Mouse (Mus musculus): Measurements from ENCODE around the gene Bloc1s5.

Bloc1s5 gene

GRCm38 (mm10) chr13:38634800-38635269 lies at the start of gene Bloc1s5:
Gene Bloc1s5 (minus strand): TSS chr13:38635109.
- WGBS, result under 1% methylated on average over 44 of the region's 44 CpGs

GRCm38 (mm10) chr13:38672336-38672735 lies 37.4 kb upstream of the Bloc1s5 start:
- 81% methylated on average over 9 of the region's 9 CpGs for WGBS

- WGBS, result 78% methylated on average over 6 of the region's 6 CpGs
These were observed 36.5 kb upstream of the Bloc1s5 start for GRCm38 (mm10) chr13:38671451-38671850.

GRCm38 (mm10) chr13:38668514-38668913 lies 33.6 kb upstream of the Bloc1s5 start:
- 31% methylated on average over 2 of the region's 2 CpGs for WGBS

- WGBS, result 82% methylated on average over 1 of the region's 1 CpGs
These were observed 29.8 kb upstream of the Bloc1s5 start for GRCm38 (mm10) chr13:38664753-38665152.

GRCm38 (mm10) chr13:38659524-38660136 lies 24.7 kb upstream of the Bloc1s5 start:
- 91% methylated on average over 12 of the region's 12 CpGs for WGBS

- under 1% methylated on average over 59 of the region's 59 CpGs for WGBS
These were observed 23.8 kb upstream of the Bloc1s5 start, which contains the start of gene Eef1e1 for GRCm38 (mm10) chr13:38658528-38659280. Gene Eef1e1 (minus strand): TSS chr13:38659058.

- 20% methylated on average over 4 of the region's 4 CpGs for WGBS
These were observed 23.0 kb upstream of the Bloc1s5 start for GRCm38 (mm10) chr13:38657865-38658264.

- 85% methylated on average over 4 of the region's 4 CpGs for WGBS
These were observed 15.4 kb upstream of the Bloc1s5 start for GRCm38 (mm10) chr13:38650292-38650691.

GRCm38 (mm10) chr13:38649069-38649468 lies 14.2 kb upstream of the Bloc1s5 start:
- 83% methylated on average over 4 of the region's 4 CpGs for WGBS

GRCm38 (mm10) chr13:38641414-38641813 lies 6.5 kb upstream of the Bloc1s5 start:
- WGBS, result 94% methylated on average over 5 of the region's 5 CpGs

GRCm38 (mm10) chr13:38640961-38641360 lies 6.1 kb upstream of the Bloc1s5 start:
- 87% methylated on average over 5 of the region's 5 CpGs for WGBS

GRCm38 (mm10) chr13:38638694-38639093 lies 3.8 kb upstream of the Bloc1s5 start:
- WGBS, result 86% methylated on average over 11 of the region's 11 CpGs

- under 1% methylated on average over 19 of the region's 19 CpGs for WGBS
These were observed 581 bp downstream of the Bloc1s5 start for GRCm38 (mm10) chr13:38634256-38634799.

GRCm38 (mm10) chr13:38633287-38634000 lies 1.5 kb downstream of the Bloc1s5 start:
- 69% methylated on average over 6 of the region's 6 CpGs for WGBS

GRCm38 (mm10) chr13:38632556-38632955 lies 2.4 kb downstream of the Bloc1s5 start:
- 72% methylated on average over 6 of the region's 6 CpGs for WGBS

- 45% methylated on average over 6 of the region's 6 CpGs for WGBS
These were observed 8.7 kb downstream of the Bloc1s5 start for GRCm38 (mm10) chr13:38626229-38626525.

GRCm38 (mm10) chr13:38625492-38626228 lies 9.2 kb downstream of the Bloc1s5 start:
- WGBS, result 16% methylated on average over 5 of the region's 5 CpGs

GRCm38 (mm10) chr13:38624292-38624902 lies 10.5 kb downstream of the Bloc1s5 start:
- 95% methylated on average over 8 of the region's 8 CpGs for WGBS

- 96% methylated on average over 5 of the region's 5 CpGs for WGBS
These were observed 11.6 kb downstream of the Bloc1s5 start for GRCm38 (mm10) chr13:38623296-38623695.

- WGBS, result 81% methylated on average over 4 of the region's 4 CpGs
These were observed 16.8 kb downstream of the Bloc1s5 start for GRCm38 (mm10) chr13:38618001-38618630.
